12 mouse cellular contexts compared by ENCODE assay signal in genomic region chr4:97695414-97696040, GRCm38 (mm10).
DNase-seq lines count a peak whose midpoint lies in the region; ATAC-seq and TF ChIP-seq lines count a peak whose summit lies in the region.
"Had no signal": no experiment of that assay in that cellular context is flagged by ENCODE, and none has a peak within 500 bp of the region (broad histone marks: within the 10 kb centered on the region; RNA-seq: fewer than 3 reads in every experiment).

No protein-coding gene starts in this region.

- no peak overlapping the region for H3K9ac ChIP-seq in lung, postnatal 0 days (replicated peaks; ENCODE audit: low read depth)
- H3K9ac ChIP-seq in heart, embryonic 12.5 days, result no peak overlapping the region
- H3K9ac ChIP-seq: intestine, embryonic 15.5 days; neural tube, embryonic 15.5 days had no signal

- 67% methylated on average over 7 of the region's 7 CpGs for WGBS in lung, postnatal 0 days
- 55% methylated on average over 7 of the region's 7 CpGs for WGBS in heart, embryonic 12.5 days

- no peak for TF ChIP-seq CTCF in lung, postnatal 0 days (IDR thresholded peaks at IDR 0.05)

- no peaks in the 10 kb centered on the region for H3K9me3 ChIP-seq in lung, postnatal 0 days (ENCODE audit: low read length)
- no peaks in the 10 kb centered on the region for H3K9me3 ChIP-seq in heart, embryonic 12.5 days (replicated peaks)
- H3K9me3 ChIP-seq: intestine, embryonic 15.5 days; neural tube, embryonic 15.5 days had no signal

- no peaks in the 10 kb centered on the region for H3K4me1 ChIP-seq in lung, postnatal 0 days (ENCODE audit: insufficient read depth, low read depth, low read length)
- H3K4me1 ChIP-seq in heart, embryonic 12.5 days (replicated peaks), result peaks cover 4% of the 10 kb centered on the region; the same call in 1 of the 2 replicates
- H3K4me1 ChIP-seq: neural tube, embryonic 15.5 days had no signal

- H3K27ac ChIP-seq in lung, postnatal 0 days (ENCODE audit: low read length), result no peak overlapping the region
- no peak overlapping the region for H3K27ac ChIP-seq in heart, embryonic 12.5 days (ENCODE audit: poor library complexity, severe bottlenecking)
- H3K27ac ChIP-seq: intestine, embryonic 15.5 days; neural tube, embryonic 15.5 days had no signal

- H3K27me3 ChIP-seq in lung, postnatal 0 days (replicated peaks; ENCODE audit: insufficient read depth, low read length), result no peaks in the 10 kb centered on the region
- H3K27me3 ChIP-seq in heart, embryonic 12.5 days (replicated peaks), result no peaks in the 10 kb centered on the region
- H3K27me3 ChIP-seq: intestine, embryonic 15.5 days; neural tube, embryonic 15.5 days had no signal

- TF ChIP-seq EP300 in lung, postnatal 0 days (IDR thresholded peaks at IDR 0.05), result no peak

- H3K4me3 ChIP-seq in lung, postnatal 0 days (ENCODE audit: low read depth, low read length), result no peak overlapping the region
- no peak overlapping the region for H3K4me3 ChIP-seq in heart, embryonic 12.5 days
- H3K4me3 ChIP-seq: intestine, embryonic 15.5 days; neural tube, embryonic 15.5 days had no signal

- DNase-seq in lung, postnatal 0 days (ENCODE audit: low spot score), result peak; percentile 60
- no peak for DNase-seq in lung, adult 18-20 months
- peak; percentile 24 for DNase-seq in brain, adult 2 months (ENCODE audit: low read depth, low spot score)
- peak; percentile 23 for DNase-seq in lung, postnatal 36 days
- DNase-seq in spleen, postnatal 14 days (ENCODE audit: low spot score in 2 of 2), result no peak
- DNase-seq in right cerebral cortex, postnatal 10 days (ENCODE audit: low spot score in 2 of 2), result no peak
- DNase-seq in right cerebral cortex, postnatal 4 days, result no peak
- DNase-seq: left cerebral cortex, postnatal 4 days; thymus, postnatal 25 days had no signal

- no peak overlapping the region for H3K4me2 ChIP-seq in lung, postnatal 0 days (replicated peaks; ENCODE audit: low read depth, low read length)
- H3K4me2 ChIP-seq in heart, embryonic 12.5 days, result no peak overlapping the region
- H3K4me2 ChIP-seq: intestine, embryonic 15.5 days; neural tube, embryonic 15.5 days had no signal

- peak; percentile 58 for ATAC-seq in lung, postnatal 0 days
- ATAC-seq in heart, embryonic 12.5 days (ENCODE audit: insufficient number of reproducible peaks, low FRiP score), result 0 out of 2 replicates have a peak, but pooled peaks have one; percentile 11
- ATAC-seq: intestine, embryonic 15.5 days had no signal

- H3K36me3 ChIP-seq in lung, postnatal 0 days (ENCODE audit: insufficient read depth, low read length), result no peaks in the 10 kb centered on the region
- no peaks in the 10 kb centered on the region for H3K36me3 ChIP-seq in heart, embryonic 12.5 days
- H3K36me3 ChIP-seq: intestine, embryonic 15.5 days; neural tube, embryonic 15.5 days had no signal

Comparison
In these comparisons a context has a peak if more than half of its experiments do, and no peak if none do; other contexts are left out.
1. DNase-seq: peak in lung, postnatal 0 days (single experiment), brain, adult 2 months (single experiment) and lung, postnatal 36 days (single experiment); none in lung, adult 18-20 months (0 of 2), spleen, postnatal 14 days (0 of 2), right cerebral cortex, postnatal 10 days (0 of 2) and right cerebral cortex, postnatal 4 days (single experiment).